Mouse (Mus musculus): ENCODE data around the gene Fbxl18. TPM values are rescaled to one million over a fixed set of nuclear protein-coding genes. Genes with fewer than 3 reads are reported as not detected.

Gene Fbxl18
- total and polyA plus RNA-seq, 3 experiments, result 4.6 to 7.4 TPM; not detected in 1

DNA sequence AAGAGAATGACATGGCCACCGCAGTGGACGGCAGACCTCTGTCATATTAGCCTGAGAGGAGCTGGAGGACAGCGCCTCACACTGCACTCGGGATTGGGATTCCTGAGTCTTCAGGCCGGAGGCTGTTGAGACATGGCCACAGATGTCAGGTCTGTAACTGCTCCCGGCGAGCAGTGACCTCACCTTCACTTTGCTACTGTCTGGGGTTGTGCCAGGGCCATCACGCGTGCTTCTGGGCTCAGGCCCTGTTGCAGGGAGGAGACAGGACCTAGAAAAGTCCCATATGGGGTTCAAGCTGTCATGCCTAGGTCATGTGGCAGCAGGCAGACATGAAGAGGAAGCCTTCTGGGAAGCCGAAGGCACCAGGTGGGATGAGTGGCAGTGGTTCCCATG lies 19.7 kb downstream of the Fbxl18 start:
- Histone ChIP-seq H3K27me3 (ENCODE audit: control insufficient read depth in 1 of 2, insufficient read depth in 2 of 2, low read length in 2 of 2) (no peaks in the 10 kb centered on the region), H3K36me3 (ENCODE audit: control insufficient read depth in 1 of 2, insufficient read depth in 2 of 2, low read length in 2 of 2) (no peaks in the 10 kb centered on the region; a peak in 1 of 4 replicates), H3K4me3 (ENCODE audit: control insufficient read depth in 1 of 2, insufficient read depth in 1 of 2, low read depth in 2 of 2, low read length in 2 of 2) (no peak overlapping the region), H3K9me3 (replicated peaks; ENCODE audit: insufficient read depth, low read length) (no peaks in the 10 kb centered on the region), H3K9ac (ENCODE audit: control insufficient read depth, low read depth, low read length, poor library complexity, severe bottlenecking) (no peak overlapping the region), H3K27ac (ENCODE audit: control insufficient read depth, low read depth, low read length) (no peak overlapping the region), H3K79me2 (ENCODE audit: control insufficient read depth, insufficient read depth, low read length, poor library complexity) (no peaks in the 10 kb centered on the region), H3K4me1 (ENCODE audit: control insufficient read depth in 1 of 2, insufficient read depth in 2 of 2, low read length in 2 of 2) (no peaks in the 10 kb centered on the region)
- no peak for DNase-seq (ENCODE audit: low read depth, low spot score)
- TF ChIP-seq UBTF (IDR thresholded peaks at IDR 0.05; ENCODE audit: borderline replicate concordance, insufficient read depth, low read depth, low read length) (no peak), BHLHE40 (IDR thresholded peaks at IDR 0.05; ENCODE audit: borderline replicate concordance, low read depth, low read length) (no peak), POLR2A (IDR thresholded peaks at IDR 0.05; ENCODE audit: control insufficient read depth in 1 of 2, insufficient read depth in 1 of 2, low read depth in 1 of 2, low read length in 2 of 2, poor library complexity in 1 of 2) (no peak), ETS1 (IDR thresholded peaks at IDR 0.05; ENCODE audit: low read depth, low read length) (no peak), GATA1 (IDR thresholded peaks at IDR 0.05; ENCODE audit: low read depth, low read length) (no peak), ZNF384 (IDR thresholded peaks at IDR 0.05; ENCODE audit: low read depth, low read length) (no peak), USF2 (IDR thresholded peaks at IDR 0.05; ENCODE audit: borderline replicate concordance in 1 of 2, insufficient read depth in 1 of 2, low read depth in 1 of 2, low read length in 2 of 2) (no peak), USF1 (IDR thresholded peaks at IDR 0.05; ENCODE audit: low read depth, low read length) (no peak), MXI1 (IDR thresholded peaks at IDR 0.05; ENCODE audit: low read depth, low read length) (no peak), MYB (IDR thresholded peaks at IDR 0.05; ENCODE audit: low read depth, low read length) (no peak), CHD1 (IDR thresholded peaks at IDR 0.05; ENCODE audit: low read depth, low read length) (no peak), ELF1 (IDR thresholded peaks at IDR 0.05; ENCODE audit: low read depth, low read length) (no peak), CTCF (IDR thresholded peaks at IDR 0.05 in 2 of 3, conservative IDR thresholded peaks at IDR 0.05 in 1 of 3; ENCODE audit: control insufficient read depth in 1 of 3, insufficient read depth in 1 of 3, low read depth in 2 of 3, low read length in 3 of 3, poor library complexity in 1 of 3, severe bottlenecking in 1 of 3) (no peak), TBP (IDR thresholded peaks at IDR 0.05; ENCODE audit: low read depth, low read length) (no peak), NELFE (IDR thresholded peaks at IDR 0.05; ENCODE audit: low read depth, low read length) (no peak), GABPA (IDR thresholded peaks at IDR 0.05; ENCODE audit: low read depth, low read length) (no peak)

DNA sequence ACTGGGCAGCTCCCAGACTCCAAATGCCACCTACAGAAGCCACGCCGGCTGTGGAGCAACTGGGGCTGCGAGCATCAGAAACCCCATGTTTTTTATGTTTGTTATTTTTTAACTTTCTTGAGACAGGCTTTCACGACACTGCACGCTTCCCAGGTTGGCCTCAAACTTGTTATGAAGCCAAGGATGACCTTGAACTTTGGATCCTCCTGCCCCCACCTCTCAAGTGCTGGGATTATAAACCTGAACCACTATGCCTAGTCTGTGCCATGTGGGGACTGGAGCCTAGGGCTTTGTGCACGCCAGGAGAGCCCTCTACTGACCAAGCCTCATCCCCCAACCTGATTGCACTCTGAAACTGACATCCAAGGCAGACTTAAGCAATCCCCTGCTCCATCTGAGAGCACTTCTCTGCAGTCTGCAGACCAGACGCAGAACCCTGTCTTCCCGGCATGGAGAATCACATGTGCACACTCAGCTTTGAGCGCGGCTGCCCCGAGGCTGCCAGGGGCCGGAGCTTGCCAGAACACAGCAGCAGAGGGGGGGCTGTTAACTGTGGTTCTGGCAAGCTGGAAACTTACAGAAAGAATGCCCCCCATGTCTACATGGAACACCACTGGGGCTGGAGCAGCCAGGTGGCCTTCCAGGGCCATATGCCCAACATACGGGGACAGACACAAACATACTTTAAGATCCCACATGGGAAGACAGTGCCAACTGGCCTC lies 20.3 kb downstream of the Fbxl18 start:
- Histone ChIP-seq H3K27me3 (ENCODE audit: control insufficient read depth in 1 of 2, insufficient read depth in 2 of 2, low read length in 2 of 2) (no peaks in the 10 kb centered on the region), H3K9me3 (replicated peaks; ENCODE audit: insufficient read depth, low read length) (no peaks in the 10 kb centered on the region), H3K79me2 (ENCODE audit: control insufficient read depth, insufficient read depth, low read length, poor library complexity) (no peaks in the 10 kb centered on the region), H3K27ac (ENCODE audit: control insufficient read depth, low read depth, low read length) (no peak overlapping the region), H3K4me1 (ENCODE audit: control insufficient read depth in 1 of 2, insufficient read depth in 2 of 2, low read length in 2 of 2) (no peaks in the 10 kb centered on the region), H3K9ac (ENCODE audit: control insufficient read depth, low read depth, low read length, poor library complexity, severe bottlenecking) (no peak overlapping the region), H3K36me3 (ENCODE audit: control insufficient read depth in 1 of 2, insufficient read depth in 2 of 2, low read length in 2 of 2) (no peaks in the 10 kb centered on the region; a peak in 1 of 4 replicates), H3K4me3 (ENCODE audit: control insufficient read depth in 1 of 2, insufficient read depth in 1 of 2, low read depth in 2 of 2, low read length in 2 of 2) (no peak overlapping the region)
- DNase-seq (ENCODE audit: low read depth, low spot score), result no peak
- TF ChIP-seq MYB (IDR thresholded peaks at IDR 0.05; ENCODE audit: low read depth, low read length) (no peak), NELFE (IDR thresholded peaks at IDR 0.05; ENCODE audit: low read depth, low read length) (no peak), ZC3H11A (IDR thresholded peaks at IDR 0.05; ENCODE audit: low read depth, low read length) (no peak), CTCF (IDR thresholded peaks at IDR 0.05 in 2 of 3, conservative IDR thresholded peaks at IDR 0.05 in 1 of 3; ENCODE audit: control insufficient read depth in 1 of 3, insufficient read depth in 1 of 3, low read depth in 2 of 3, low read length in 3 of 3, poor library complexity in 1 of 3, severe bottlenecking in 1 of 3) (no peak), GATA1 (IDR thresholded peaks at IDR 0.05; ENCODE audit: low read depth, low read length) (no peak), MAZ (IDR thresholded peaks at IDR 0.05; ENCODE audit: low read depth, low read length) (no peak), UBTF (IDR thresholded peaks at IDR 0.05; ENCODE audit: borderline replicate concordance, insufficient read depth, low read depth, low read length) (no peak), MXI1 (IDR thresholded peaks at IDR 0.05; ENCODE audit: low read depth, low read length) (no peak), CHD2 (IDR thresholded peaks at IDR 0.05; ENCODE audit: low read length) (no peak), JUND (IDR thresholded peaks at IDR 0.05; ENCODE audit: low read depth, low read length) (no peak), POLR2AphosphoS5 (IDR thresholded peaks at IDR 0.05; ENCODE audit: borderline replicate concordance, low read depth, low read length) (no peak), SIN3A (IDR thresholded peaks at IDR 0.05; ENCODE audit: low read length) (no peak), ZMIZ1 (IDR thresholded peaks at IDR 0.05; ENCODE audit: low read depth, low read length) (no peak), SMC3 (IDR thresholded peaks at IDR 0.05; ENCODE audit: low read depth, low read length) (no peak), TBP (IDR thresholded peaks at IDR 0.05; ENCODE audit: low read depth, low read length) (no peak), USF2 (IDR thresholded peaks at IDR 0.05; ENCODE audit: borderline replicate concordance in 1 of 2, insufficient read depth in 1 of 2, low read depth in 1 of 2, low read length in 2 of 2) (no peak)
